16 mouse cellular contexts compared by ENCODE assay signal in the genomic region with DNA sequence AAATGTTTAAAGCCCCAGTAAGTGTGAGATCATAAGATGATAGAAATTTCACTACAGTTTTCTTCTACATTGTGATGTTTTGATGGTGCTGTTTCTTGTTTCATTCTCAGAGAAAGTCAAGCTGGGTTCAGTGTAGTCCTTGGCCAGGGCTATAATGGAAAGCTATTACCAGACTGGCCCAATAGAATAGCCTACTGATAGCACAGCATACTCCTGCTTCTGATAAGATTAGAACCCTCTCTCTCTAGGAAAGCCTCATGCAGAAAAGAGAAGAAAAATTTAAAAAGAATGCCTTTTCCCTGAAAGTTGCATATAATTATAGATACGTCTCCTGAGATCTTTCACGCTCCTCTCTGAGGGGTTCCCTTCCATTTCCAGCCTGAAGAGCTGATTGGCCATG.
"Had no signal": no experiment of that assay in that cellular context is flagged by ENCODE, and none has a peak within 500 bp of the region (broad histone marks: within the 10 kb centered on the region; RNA-seq: fewer than 3 reads in every experiment).

No protein-coding gene starts in this region.

- H3K9ac ChIP-seq: kidney, embryonic 15.5 days; limb, embryonic 13.5 days; lung, embryonic 14.5 days had no signal

- H3K27me3 ChIP-seq: megakaryocyte, embryonic 14.5 days had no signal

- H3K36me3 ChIP-seq: kidney, embryonic 15.5 days; limb, embryonic 13.5 days had no signal

- H3K27ac ChIP-seq: kidney, embryonic 15.5 days; limb, embryonic 10.5 days; limb, embryonic 13.5 days; macrophage had no signal

- ATAC-seq: inflammation-experienced regulatory T-cells, adult 6 months; intestine, postnatal 0 days; lung, postnatal 0 days had no signal

- H3K9me3 ChIP-seq: kidney, embryonic 15.5 days; limb, embryonic 10.5 days had no signal

- H3K4me3 ChIP-seq: kidney, embryonic 15.5 days; limb, embryonic 10.5 days; limb, embryonic 13.5 days; megakaryocyte, embryonic 14.5 days had no signal

- H3K4me1 ChIP-seq: megakaryocyte, embryonic 14.5 days had no signal

- DNase-seq: kidney, adult 8-10 months; kidney, postnatal 14 days; kidney, postnatal 4 days; lung, embryonic 14.5 days; midbrain, embryonic 14.5 days; thymus, adult 18-20 months; thymus, postnatal 36 days had no signal

- H3K4me2 ChIP-seq: kidney, embryonic 15.5 days; limb, embryonic 13.5 days; lung, embryonic 14.5 days; midbrain, embryonic 11.5 days had no signal
